Mouse (Mus musculus) CH12.LX (cell line): ENCODE results near the gene Islr.

Experiments used
- CHD1 ChIP-seq: IDR thresholded peaks from 2 replicates; pipeline ENCODE4 v1.6.1; 2012; ENCODE audit warnings: low read depth, low read length, improper control_type of control experiment, inconsistent platforms
- CTCF ChIP-seq, 2 experiments: IDR thresholded peaks in 1 of 2; conservative IDR thresholded peaks in 1 of 2; 2 replicates each; pipeline ENCODE4 v1.5.1; 2011 to 2012; ENCODE audit warnings: low read depth in 2 of 2, low read length in 2 of 2, improper control_type of control experiment in 1 of 2, inconsistent platforms in 1 of 2, mild to moderate bottlenecking in 1 of 2, moderate library complexity in 1 of 2
- EP300 ChIP-seq: IDR thresholded peaks from 2 replicates; pipeline ENCODE4 v1.6.1; 2011; ENCODE audit warnings: low read length, improper control_type of control experiment
- ETS1 ChIP-seq: conservative IDR thresholded peaks from 2 replicates; pipeline ENCODE4 v1.6.1; 2012; ENCODE audit warnings: low read depth, mild to moderate bottlenecking, inconsistent platforms, low read length, improper control_type of control experiment, moderate library complexity
- IRF4 ChIP-seq: IDR thresholded peaks from 2 replicates; pipeline ENCODE4 v1.6.1; 2014; ENCODE audit warnings: low read depth, mild to moderate bottlenecking, inconsistent platforms, low read length, improper control_type of control experiment
- POLR2A ChIP-seq: IDR thresholded peaks from 2 replicates; pipeline ENCODE4 v1.6.1; 2011; ENCODE audit warnings: low read depth, mild to moderate bottlenecking, improper control_type of control experiment, low read length
- SMC3 ChIP-seq: IDR thresholded peaks from 2 replicates; pipeline ENCODE4 v1.6.1; 2011; ENCODE audit warnings: low read depth, low read length, improper control_type of control experiment
- TCF12 ChIP-seq: IDR thresholded peaks from 2 replicates; pipeline ENCODE4 v1.6.1; 2014; ENCODE audit warnings: low read depth, mild to moderate bottlenecking, inconsistent platforms, low read length, improper control_type of control experiment
- UBTF ChIP-seq: IDR thresholded peaks from 2 replicates; pipeline ENCODE4 v1.6.1; 2012; ENCODE audit warnings: low read depth, mild to moderate bottlenecking, inconsistent platforms, low read length, improper control_type of control experiment, moderate library complexity
- ZC3H11A ChIP-seq: IDR thresholded peaks from 2 replicates; pipeline ENCODE4 v1.6.1; 2012; ENCODE audit warnings: low read depth, mild to moderate bottlenecking, inconsistent platforms, low read length, improper control_type of control experiment

- TF ChIP-seq TCF12 (no peak), ETS1 (no peak), SMC3 (no peak), CTCF (conservative IDR thresholded peaks at IDR 0.05 in 1 of 2, IDR thresholded peaks at IDR 0.05 in 1 of 2; ENCODE audit: low read depth in 2 of 2, low read length in 2 of 2) (no peak), POLR2A (no peak), UBTF (no peak), EP300 (no peak), IRF4 (no peak), ZC3H11A (no peak), CHD1 (no peak)
These were observed 96.6 kb downstream of the Islr start for GRCm38 (mm10) chr9:58107494-58107893.
